Mouse (Mus musculus) induced T-regulatory cell, adult 2 months (primary cell): ENCODE data around the gene Glrb.

Experiments
- DNase-seq: peaks from one replicate; pipeline ENCODE4 v3.0.0-alpha.2; 2012; ENCODE audit warnings: low read depth

Gene Glrb

DNA sequence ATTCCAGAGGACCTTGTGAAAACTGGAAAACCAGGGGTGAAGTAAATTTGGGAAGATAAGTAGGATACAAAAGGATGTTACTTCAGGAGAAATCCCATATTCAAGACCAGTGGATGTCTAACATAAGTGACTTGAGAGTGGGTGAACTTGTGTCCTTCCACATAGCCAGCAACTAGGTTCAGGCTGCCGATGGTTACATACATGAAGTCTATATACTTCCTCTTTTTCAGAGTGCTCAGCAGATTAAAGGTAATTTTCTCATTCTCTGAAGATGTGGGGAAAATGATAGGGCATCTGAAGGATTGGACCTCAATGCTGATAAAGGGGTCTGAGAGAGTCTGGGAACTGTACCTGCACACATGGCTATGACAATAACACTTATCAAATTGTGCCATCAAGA, 89.5 kb downstream of the Glrb start:
- DNase-seq = no peak

DNA sequence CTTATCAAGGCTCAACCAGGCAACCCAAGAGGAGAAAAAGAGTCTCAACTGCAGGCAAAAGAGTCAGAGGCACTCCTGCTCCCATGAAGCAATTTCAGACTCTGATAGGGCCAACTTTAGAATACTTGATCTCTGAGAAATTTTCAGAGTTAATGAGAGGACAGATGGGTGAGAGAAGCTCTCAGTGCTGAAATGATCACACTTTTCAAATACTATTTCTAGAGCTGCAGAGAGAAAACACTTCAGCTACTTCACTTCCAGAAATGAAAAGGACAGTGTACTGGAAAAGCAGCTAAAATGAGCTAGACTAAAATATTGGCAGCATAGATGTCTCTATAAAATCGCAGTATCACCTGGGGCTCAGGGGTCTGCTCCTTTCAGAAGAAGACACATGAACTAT, 94.8 kb downstream of the Glrb start:
- no peak for DNase-seq

DNA sequence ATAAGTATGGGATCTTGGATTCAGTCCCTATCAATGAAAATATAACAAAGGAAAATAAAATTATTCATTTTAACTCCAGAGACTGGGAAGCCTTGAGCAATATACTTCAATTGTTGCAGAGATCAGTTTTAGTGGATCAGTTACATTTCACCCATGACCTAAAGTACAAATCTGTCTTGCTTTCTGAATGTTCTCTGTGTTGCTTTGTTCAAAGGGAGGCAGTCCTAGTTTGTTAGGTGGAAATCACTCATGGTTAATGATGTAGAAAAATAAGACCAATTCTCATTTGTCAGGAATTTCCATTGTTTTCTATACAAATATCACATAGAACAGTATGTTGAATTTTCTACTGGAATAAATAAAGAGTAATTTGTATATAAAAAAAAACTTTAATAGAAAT, 99.7 kb downstream of the Glrb start:
- DNase-seq = no peak

DNA sequence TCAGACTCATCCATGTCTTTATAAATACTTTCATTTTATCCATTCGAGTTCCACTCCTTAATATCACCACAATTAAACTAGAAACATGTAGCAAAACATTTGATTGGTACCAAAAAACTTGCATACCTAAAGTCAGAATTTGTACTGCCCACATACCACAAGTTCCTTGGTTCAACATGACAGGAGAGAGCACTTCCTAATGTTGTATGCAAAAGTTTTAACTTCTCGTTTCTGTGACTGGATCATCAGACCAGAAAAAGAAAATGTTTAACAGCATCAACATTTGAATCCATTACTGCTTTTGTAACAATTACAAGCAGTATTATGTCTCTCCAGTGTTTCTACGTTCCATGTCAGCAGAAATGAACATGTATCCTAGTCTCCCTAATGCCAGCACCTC, 101.2 kb downstream of the Glrb start:
- no peak for DNase-seq

DNA sequence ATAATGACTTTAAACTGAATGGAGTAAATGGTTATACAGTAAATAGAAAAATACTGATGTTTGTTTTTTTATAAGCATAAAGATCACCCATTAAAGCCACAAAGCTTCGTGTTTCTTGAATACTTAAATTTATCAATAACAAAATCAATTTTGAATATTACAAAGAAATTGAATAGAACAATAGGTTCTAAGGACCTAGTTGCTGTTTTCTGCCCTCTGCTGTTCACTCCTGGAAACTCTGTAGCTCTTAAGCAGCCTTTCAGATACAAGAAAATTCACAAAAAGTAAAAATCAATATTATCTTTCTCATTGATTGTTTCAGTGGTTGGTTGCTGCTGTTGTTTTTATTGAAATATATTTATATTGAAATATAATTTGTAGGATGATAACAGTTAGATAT, 108.1 kb downstream of the Glrb start:
- no peak for DNase-seq

DNA sequence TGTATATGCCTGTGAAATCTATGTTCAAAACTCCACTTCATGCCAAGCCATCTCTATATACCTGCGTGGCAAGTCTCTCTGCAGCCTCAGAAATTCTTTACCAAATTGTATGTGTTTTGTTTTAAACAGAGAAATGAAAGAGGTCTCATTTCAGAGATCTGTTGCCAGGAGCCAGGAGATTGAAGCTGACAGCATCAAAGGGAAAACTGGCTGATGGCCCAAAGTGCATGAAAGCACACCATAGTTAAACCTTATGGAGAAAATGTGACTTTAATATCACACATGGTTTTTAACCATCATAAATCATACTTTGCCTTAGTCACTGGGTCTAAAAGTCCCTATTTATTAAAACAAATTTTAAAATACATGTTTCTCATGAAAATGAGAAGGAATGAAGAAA, 109.6 kb downstream of the Glrb start:
- no peak for DNase-seq

DNA sequence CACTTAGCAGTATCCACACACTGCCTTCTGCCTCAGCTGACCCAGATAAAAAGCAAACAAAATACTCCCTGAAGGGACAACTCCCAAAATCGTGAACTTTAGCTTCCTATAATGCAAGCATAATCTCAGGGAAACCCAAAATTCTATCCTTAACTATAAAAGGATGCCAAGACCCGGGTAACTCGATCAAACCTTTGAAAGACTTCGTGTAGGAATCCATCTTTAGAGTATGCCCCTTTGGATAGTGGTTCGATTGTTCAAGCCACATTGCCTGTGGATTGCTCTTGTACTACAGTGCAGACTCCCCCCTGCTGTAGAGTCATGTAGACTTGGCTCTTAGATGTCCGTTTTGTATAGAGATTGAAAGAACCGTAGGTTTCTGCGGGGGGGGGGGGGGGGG, 110.2 kb downstream of the Glrb start:
- no peak for DNase-seq

DNA sequence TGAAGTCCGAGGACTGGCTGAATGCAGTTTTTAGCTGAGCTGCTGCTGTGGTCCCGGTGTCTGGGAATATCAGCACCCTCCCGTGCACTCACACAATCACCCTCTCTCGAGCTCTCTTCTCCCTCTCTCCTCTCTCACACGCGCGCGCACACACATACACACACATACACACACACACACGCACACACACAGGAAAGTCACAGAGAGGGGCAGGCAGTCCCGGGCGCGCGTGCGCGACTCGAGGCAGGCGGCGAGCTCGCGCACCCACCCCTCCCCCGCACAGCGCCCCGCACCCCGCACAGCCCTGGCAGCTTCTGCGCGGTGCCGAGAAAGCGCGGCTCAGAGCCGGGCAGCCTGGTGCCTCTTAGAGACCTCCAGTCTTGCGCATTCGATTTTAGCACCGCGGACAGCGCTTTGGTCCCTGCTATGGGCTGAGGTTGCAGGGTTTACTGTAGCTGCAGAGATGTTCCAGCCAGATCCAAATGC, 110.8 kb downstream of the Glrb start, which contains the start of gene Gria2:
Gene Gria2, minus strand, starts transcription at position 240 of the 486 bp plus-strand sequence.
- DNase-seq = no peak

DNA sequence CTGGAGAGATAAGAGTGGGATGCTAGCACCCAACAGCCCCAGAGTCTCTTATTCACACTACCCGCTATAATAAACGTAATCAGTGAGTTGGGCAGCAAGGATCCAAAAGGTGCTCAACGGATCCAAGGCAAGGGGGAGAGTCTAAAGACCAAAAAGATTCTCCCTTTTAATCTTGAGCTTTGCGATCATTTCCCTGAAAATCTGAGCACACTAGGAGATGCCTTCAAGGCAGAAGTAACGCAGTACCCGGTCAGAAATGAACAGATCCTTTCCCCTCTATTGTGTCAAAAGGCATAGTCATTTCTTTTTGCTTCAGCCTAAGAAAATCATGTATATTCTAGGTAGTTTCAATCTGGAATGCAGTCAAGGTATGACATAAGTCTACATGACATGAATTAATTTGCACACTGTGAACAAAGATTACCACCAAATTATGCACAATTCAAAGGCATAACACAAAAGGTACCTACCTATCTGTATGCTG, 111.6 kb downstream of the Glrb start:
- no peak for DNase-seq

DNA sequence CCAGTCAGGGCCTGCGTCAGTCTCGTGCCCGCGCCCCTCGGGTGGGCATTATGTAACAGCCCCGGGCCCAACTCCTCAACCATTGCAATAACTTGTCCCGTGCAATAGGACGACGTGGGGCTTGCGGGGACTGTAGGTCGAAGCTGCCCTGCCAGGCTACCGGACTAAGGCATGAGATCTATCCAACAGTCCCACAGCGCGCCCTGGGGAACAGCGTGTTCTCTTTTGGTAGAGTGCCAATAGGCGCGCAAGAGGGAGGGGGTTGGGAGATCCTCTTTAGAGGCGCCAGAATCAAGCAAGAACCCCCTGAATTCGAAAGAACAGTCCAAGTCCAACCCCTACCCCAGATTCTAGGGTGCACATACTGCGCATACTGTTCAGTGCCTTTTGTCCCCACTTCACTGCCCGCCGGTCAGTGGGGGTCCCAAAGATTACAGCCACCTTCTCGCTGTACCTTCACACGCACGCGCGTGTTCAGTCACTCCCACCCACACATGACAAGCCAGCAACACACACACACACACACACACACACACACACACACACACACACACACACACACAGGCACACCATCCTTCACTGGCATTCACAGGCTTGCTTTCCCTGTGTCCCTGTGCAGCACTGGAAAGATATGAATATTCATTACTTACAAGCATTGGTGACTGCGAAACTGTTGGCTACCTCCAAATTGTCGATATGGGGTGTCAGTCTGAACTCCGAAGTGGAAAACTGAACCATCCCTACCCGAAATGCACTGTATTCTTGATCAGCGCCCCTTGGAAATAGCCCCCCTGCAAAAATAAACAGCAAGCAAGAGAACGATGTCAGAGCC, 112.2 kb downstream of the Glrb start:
- DNase-seq = no peak

DNA sequence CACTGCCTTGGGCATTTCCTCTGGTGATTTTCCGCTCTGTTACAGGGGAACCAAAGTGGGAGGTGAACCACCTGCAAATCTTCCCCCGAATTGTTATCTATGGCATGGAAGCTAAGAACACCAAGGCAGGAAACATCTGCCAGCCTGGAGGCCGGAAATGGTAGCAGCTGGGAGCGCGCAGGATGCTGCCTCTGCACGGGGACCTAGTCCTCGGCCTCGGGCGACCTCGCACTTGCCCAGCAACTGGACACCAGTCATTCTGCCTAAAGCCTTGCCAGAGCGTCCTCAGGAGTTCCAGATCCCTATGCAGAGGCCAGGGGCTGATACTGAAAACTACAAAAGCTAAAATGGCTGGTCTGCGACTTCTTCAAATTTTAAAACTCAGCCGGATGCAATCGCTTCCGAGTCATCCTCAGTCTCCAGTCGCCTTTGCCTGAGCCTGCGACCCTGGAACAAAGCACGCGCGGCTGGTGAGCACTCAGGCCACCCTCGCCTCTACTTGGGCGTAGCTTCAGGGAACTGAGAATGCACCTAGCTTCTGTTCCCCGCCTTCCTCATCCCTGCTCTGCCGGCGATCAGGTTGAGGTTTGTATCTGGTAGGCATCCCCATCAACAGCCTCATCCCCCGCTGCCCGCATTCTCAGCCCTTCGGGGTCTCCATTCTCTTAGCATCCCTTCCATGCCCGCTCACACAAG, 113.0 kb downstream of the Glrb start:
- DNase-seq = no peak

DNA sequence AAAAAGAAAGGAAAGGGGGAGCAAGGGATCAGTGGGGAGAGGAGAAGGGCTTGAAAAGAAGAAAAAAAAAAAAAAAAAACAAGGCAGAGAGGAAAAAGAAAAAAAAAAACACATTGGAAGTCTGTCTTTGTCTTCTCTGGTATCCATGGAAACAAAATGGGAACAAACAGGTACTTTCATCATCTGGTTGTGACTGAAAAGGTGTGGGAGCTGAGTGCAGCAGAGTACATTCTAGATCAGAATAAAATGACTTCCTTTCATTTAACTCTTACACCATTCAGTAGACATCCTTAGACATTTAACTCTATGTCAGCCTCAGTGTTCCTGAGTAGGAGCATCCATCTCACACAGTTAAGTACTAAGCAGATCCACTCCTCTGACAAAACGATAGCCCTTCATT, 115.5 kb downstream of the Glrb start:
- DNase-seq = no peak

DNA sequence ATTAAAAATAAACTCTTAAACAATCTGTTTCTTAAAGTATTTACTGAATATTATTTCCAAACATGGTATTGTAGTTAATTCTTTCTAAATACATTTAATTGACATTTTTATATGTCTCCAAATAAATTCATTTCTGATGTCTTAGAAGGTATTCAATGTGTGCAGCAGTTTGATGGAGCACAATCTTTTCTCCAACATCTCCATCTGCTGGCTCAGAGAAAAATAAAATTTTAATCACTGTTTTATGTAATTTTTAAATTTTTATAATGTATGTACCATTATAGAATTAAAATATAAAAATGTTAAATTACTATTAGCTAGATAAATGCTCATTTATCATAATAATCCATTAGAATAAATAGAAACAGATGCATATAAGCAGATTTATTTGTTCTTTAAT, 116.7 kb downstream of the Glrb start:
- DNase-seq = no peak

DNA sequence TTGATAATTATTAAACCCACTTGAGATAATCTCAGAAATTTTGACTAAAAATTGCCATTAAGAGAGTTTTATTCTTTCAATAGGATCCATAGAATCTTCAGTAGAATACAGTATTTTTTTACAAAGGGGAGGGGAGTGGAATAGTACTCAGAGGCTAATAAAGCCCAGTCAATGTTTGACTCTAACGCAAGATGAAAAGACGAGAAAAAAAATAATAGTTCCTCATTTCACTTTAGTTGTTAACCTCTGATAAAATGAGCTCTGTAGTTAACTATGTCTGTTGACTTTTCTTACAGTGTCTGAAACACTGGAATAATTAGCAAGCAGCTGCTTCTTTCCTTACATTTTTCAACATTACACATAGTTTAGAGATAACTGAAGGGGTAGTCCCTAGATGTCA, 118.2 kb downstream of the Glrb start:
- no peak for DNase-seq
